Mouse (Mus musculus) kidney, adult 2 months (tissue): ENCODE measurements around the gene Spats2l. TPM values are rescaled to one million over a fixed set of nuclear protein-coding genes. Genes with fewer than 3 reads are reported as not detected.

ENCODE experiments used
- DNase-seq: peaks from one replicate; pipeline ENCODE4 v3.0.0; 2021
- H3K27ac ChIP-seq: fragments of 200-500 bp; 2 replicates; pipeline ENCODE4 v1.5.1; 2012; ENCODE audit warnings: low read depth, low read length, control low read depth, inconsistent platforms; ENCODE audit not compliant: insufficient read depth
- H3K27me3 ChIP-seq: fragments of 200-500 bp; replicated peaks from 2 replicates; pipeline ENCODE4 v1.6.1; 2012; ENCODE audit warnings: mild to moderate bottlenecking, moderate library complexity, low read length, inconsistent platforms; ENCODE audit not compliant: control insufficient read depth, insufficient read depth
- H3K36me3 ChIP-seq: fragments of 200-500 bp; 2 replicates; pipeline ENCODE4 v1.6.1; 2012; ENCODE audit warnings: mild to moderate bottlenecking, moderate library complexity, low read length, inconsistent platforms; ENCODE audit not compliant: control insufficient read depth, insufficient read depth
- H3K4me1 ChIP-seq: fragments of 200-500 bp; 2 replicates; pipeline ENCODE4 v1.6.1; 2011; ENCODE audit warnings: low read length; ENCODE audit not compliant: control insufficient read depth, insufficient read depth
- H3K4me3 ChIP-seq: fragments of 200-500 bp; 2 replicates; pipeline ENCODE4 v1.5.1; 2011; ENCODE audit warnings: mild to moderate bottlenecking, low read depth, low read length, control low read depth; ENCODE audit not compliant: insufficient read depth
- CTCF ChIP-seq: fragments of 200-500 bp; conservative IDR thresholded peaks from 2 replicates; pipeline ENCODE4 v1.5.1; 2011; ENCODE audit warnings: low read depth, mild to moderate bottlenecking, control low read depth, low read length, moderate library complexity, mixed read lengths; ENCODE audit not compliant: insufficient read depth, insufficient read length
- POLR2A ChIP-seq: fragments of 200-500 bp; IDR thresholded peaks from one replicate; pipeline ENCODE4 v1.6.1; 2011; ENCODE audit warnings: low read depth, low read length, control low read depth
- WGBS: fragments of 180-500 bp; shearing (Covaris S2); methylation state at CpG from one replicate; pipeline ENCODE4 v1.1.7; 2018; 5-methylcytosine and 5-hydroxymethylcytosine counted together
- polyA plus RNA-seq: library from polyadenylated mRNA; depleted of rRNA; stranded (reverse); fragments of >200 nt; gene quantifications from 2 replicates; pipeline ENCODE4 v1.2.3, GENCODE M21; 2012; rRNA removed

Spats2l gene
- polyA plus RNA-seq: 6.9 and 8.0 TPM in 2 replicates

GRCm38 (mm10) chr1:57774001-57774667 lies at the start of gene Spats2l:
TSS of gene Spats2l (plus strand) at chr1:57774162.
- H3K27me3 ChIP-seq: no peaks in the 10 kb centered on the region
- peak within 1 kb of the TSS; percentile 62 for H3K27ac ChIP-seq
- peak within 1 kb of the TSS; percentile 69 for H3K4me3 ChIP-seq
- H3K36me3 ChIP-seq: no peaks in the 10 kb centered on the region
- TF ChIP-seq POLR2A: no peak
- peak; percentile 43; the same call in 1 of the 2 replicates for TF ChIP-seq CTCF
- no peaks in the 10 kb centered on the region; the same call in 1 of the 2 replicates for H3K4me1 ChIP-seq
- 2% methylated on average over 22 of the region's 22 CpGs for WGBS
- peak; percentile 55 for DNase-seq

- 88% methylated on average over 5 of the region's 5 CpGs for WGBS
- no peaks in the 10 kb centered on the region for H3K36me3 ChIP-seq
- H3K4me3 ChIP-seq: no peak overlapping the region
- no peak for DNase-seq
- H3K27ac ChIP-seq: no peak overlapping the region
- TF ChIP-seq CTCF (no peak), POLR2A (no peak)
- H3K4me1 ChIP-seq: no peaks in the 10 kb centered on the region
- H3K27me3 ChIP-seq: no peaks in the 10 kb centered on the region
These were observed 48.7 kb upstream of the Spats2l start for GRCm38 (mm10) chr1:57725268-57725667.

GRCm38 (mm10) chr1:57735877-57736276 lies 38.1 kb upstream of the Spats2l start:
- no peak for TF ChIP-seq CTCF
- no peak for TF ChIP-seq POLR2A
- 76% methylated on average over 4 of the region's 4 CpGs for WGBS
- H3K36me3 ChIP-seq: no peaks in the 10 kb centered on the region
- H3K27me3 ChIP-seq: no peaks in the 10 kb centered on the region
- no peak for DNase-seq
- H3K27ac ChIP-seq: no peak overlapping the region
- no peaks in the 10 kb centered on the region for H3K4me1 ChIP-seq
- H3K4me3 ChIP-seq: no peak overlapping the region

- Histone ChIP-seq H3K4me1 (peaks cover 9% of the 10 kb centered on the region), H3K27me3 (no peaks in the 10 kb centered on the region; the same call in 1 of the 2 replicates), H3K27ac (no peak overlapping the region), H3K4me3 (no peak overlapping the region), H3K36me3 (no peaks in the 10 kb centered on the region)
- 36% methylated on average over 8 of the region's 8 CpGs for WGBS
- peak; percentile 57 for DNase-seq
- TF ChIP-seq POLR2A (no peak), CTCF (no peak)
These were observed 32.2 kb upstream of the Spats2l start for GRCm38 (mm10) chr1:57741740-57742139.

GRCm38 (mm10) chr1:57742266-57742665 lies 31.7 kb upstream of the Spats2l start:
- Histone ChIP-seq H3K27me3 (no peaks in the 10 kb centered on the region; the same call in 1 of the 2 replicates), H3K4me3 (no peak overlapping the region), H3K36me3 (no peaks in the 10 kb centered on the region), H3K4me1 (peaks cover 9% of the 10 kb centered on the region), H3K27ac (no peak overlapping the region)
- DNase-seq: peak; percentile 88
- TF ChIP-seq POLR2A (no peak), CTCF (no peak)
- 50% methylated on average over 2 of the region's 2 CpGs for WGBS

- no peaks in the 10 kb centered on the region for H3K36me3 ChIP-seq
- WGBS: 52% methylated on average over 3 of the region's 3 CpGs
These were observed 22.2 kb upstream of the Spats2l start for GRCm38 (mm10) chr1:57751781-57752180.

GRCm38 (mm10) chr1:57766396-57766795 lies 7.6 kb upstream of the Spats2l start:
- Histone ChIP-seq H3K27ac (no peak overlapping the region), H3K27me3 (no peaks in the 10 kb centered on the region), H3K36me3 (no peaks in the 10 kb centered on the region), H3K4me3 (no peak overlapping the region), H3K4me1 (no peaks in the 10 kb centered on the region; the same call in 1 of the 2 replicates)
- WGBS: 60% methylated on average over 7 of the region's 7 CpGs
- peak; percentile 54 for DNase-seq
- TF ChIP-seq POLR2A: no peak
- TF ChIP-seq CTCF: no peak

More at GRCm38 (mm10) chr1:57751781-57752180, 22.2 kb upstream of the Spats2l start:
- H3K4me1 ChIP-seq: no peaks in the 10 kb centered on the region
- H3K27ac ChIP-seq: no peak overlapping the region
- no peaks in the 10 kb centered on the region for H3K27me3 ChIP-seq
- DNase-seq: no peak
- TF ChIP-seq POLR2A (no peak), CTCF (no peak)
- H3K4me3 ChIP-seq: no peak overlapping the region
